Mouse (Mus musculus) left cerebral cortex, postnatal 36 days (tissue): ENCODE results near the gene Cpsf3. TPM values are rescaled to one million over a fixed set of nuclear protein-coding genes. Genes with fewer than 3 reads are reported as not detected.
A peak's percentile ranks its signal among the peaks of the same experiment; 100 is the strongest.

Experiments
- DNase-seq, 2 experiments: peaks; one replicate each; pipeline ENCODE4 v3.0.0; 2021 to 2022; ENCODE audit warnings: low spot score in 2 of 2, mixed read lengths in 1 of 2
- intact Hi-C: fragments of 180-260 bp; cut with DNase I; formaldehyde crosslinking; loops from one replicate; pipeline ENCODE4 v1.15.1; 2025
- total RNA-seq, 2 experiments: library from RNA; stranded (reverse); gene quantifications; 2 replicates each; pipeline ENCODE4 v1.2.3; 2021

Gene Cpsf3
- total RNA-seq: 10 to 100 TPM; 42.2 to 47.4 TPM

GRCm38 (mm10) chr12:21284761-21285441, at the start of gene Cpsf3:
TSS of gene Cpsf3 (plus strand) at chr12:21285391.
- intact Hi-C loops: loop anchor here (10.0 kb wide), 1 partner anchor 170 kb away; no protein-coding TSS in a partner anchor
- DNase-seq: no peak

- no peak for DNase-seq
These were observed 43.2 kb upstream of the Cpsf3 start for GRCm38 (mm10) chr12:21241965-21242364.

DNA sequence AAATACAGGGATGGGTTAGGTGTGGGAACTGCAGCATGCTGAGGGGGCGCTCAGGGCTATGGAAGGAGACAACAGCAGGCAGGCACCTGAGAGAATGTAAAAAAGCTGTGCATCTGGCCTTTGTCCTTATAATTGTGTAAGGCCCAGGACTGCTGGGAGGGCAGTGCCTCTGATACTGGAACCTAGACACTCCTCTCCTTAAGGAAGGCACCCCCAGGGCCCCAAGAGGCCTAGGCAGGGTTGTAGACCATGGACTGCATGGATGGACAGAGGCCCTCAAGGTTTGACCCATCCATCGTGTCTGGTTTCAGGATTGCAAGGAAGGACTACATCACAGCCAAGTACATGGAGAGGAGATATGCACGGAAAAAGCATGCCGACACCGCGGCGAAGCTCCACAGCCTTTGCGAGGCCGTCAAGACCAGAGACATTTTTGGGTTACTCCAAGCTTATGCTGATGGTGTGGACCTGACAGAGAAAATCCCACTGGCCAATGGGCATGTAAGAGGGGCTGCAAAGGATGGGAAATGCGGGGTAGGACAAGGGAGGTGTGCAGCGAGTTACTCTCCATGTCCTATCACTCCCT, 40.7 kb upstream of the Cpsf3 start:
- no peak for DNase-seq
- intact Hi-C loops: no loop called here

More at GRCm38 (mm10) chr12:21241965-21242364, 43.2 kb upstream of the Cpsf3 start:
- intact Hi-C loops: no loop called here

GRCm38 (mm10) chr12:21247711-21248392, 37.3 kb upstream of the Cpsf3 start:
- DNase-seq: no peak
- intact Hi-C loops: no loop called here

DNA sequence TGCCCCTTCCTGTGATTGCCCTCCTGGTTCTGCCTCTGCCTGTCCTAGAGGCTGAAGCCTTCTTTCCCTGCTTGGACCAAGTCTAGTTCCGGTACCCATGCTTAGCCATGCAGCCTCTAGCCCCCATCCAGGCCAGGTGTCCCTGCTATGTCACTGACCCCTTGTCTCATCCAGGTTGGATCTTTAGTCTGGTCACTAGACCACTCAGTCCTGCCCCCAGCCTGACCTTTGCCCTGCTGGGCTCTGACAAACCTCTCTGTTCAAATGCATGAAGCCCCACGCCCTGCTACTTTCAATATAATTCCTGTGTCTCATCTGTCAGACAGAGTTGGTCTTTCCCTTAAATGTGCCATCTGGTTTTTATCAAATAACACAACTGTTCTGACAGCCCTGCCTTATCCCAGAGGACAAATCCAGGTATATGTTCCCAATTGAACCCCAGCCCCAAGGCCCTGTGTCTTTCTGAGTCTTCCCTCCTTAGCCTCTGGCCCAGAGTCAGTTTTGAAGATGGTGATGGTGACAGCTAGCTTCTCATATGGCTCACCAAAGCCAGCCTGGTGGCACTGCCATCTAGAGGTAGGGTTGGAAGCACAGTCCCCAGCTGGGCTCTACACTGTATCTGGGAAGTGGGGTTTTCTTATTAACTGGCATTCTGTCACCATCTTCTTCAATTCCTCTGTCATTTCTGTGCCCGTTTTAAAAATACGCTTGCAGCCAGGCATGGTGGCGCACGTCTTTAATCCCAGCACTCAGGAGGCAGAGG, 24.5 kb upstream of the Cpsf3 start:
- DNase-seq: no peak
- intact Hi-C loops: no loop called here

GRCm38 (mm10) chr12:21261521-21261920, 23.7 kb upstream of the Cpsf3 start:
- no peak for DNase-seq
- intact Hi-C loops: no loop called here

- intact Hi-C loops: no loop called here
- no peak for DNase-seq
These were observed 21.9 kb upstream of the Cpsf3 start for GRCm38 (mm10) chr12:21263256-21263655.

GRCm38 (mm10) chr12:21264241-21264640, 20.9 kb upstream of the Cpsf3 start:
- intact Hi-C loops: no loop called here
- DNase-seq: no peak

DNA sequence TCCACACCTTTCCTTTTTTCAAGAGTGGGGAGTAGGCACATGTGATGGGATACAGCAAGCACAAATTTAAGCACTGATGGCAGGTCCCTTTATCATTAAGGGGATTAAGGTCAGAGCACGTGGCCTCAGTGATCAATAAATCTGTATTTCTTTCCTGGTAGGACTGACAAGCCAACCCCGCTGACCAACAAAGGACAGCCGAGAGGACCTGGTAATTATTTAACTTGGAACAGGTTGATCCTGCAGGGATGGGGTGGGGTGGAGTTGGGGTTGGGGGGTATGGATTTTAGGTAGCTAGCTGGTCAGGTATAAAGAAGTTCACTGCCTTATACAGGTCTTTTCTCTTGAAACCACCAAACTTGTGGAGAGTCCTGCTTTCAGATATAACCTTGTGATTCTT, 20.2 kb upstream of the Cpsf3 start:
- intact Hi-C loops: no loop called here
- no peak for DNase-seq

- no peak for DNase-seq
- intact Hi-C loops: no loop called here
These were observed 19.7 kb upstream of the Cpsf3 start for GRCm38 (mm10) chr12:21265501-21265900.

DNA sequence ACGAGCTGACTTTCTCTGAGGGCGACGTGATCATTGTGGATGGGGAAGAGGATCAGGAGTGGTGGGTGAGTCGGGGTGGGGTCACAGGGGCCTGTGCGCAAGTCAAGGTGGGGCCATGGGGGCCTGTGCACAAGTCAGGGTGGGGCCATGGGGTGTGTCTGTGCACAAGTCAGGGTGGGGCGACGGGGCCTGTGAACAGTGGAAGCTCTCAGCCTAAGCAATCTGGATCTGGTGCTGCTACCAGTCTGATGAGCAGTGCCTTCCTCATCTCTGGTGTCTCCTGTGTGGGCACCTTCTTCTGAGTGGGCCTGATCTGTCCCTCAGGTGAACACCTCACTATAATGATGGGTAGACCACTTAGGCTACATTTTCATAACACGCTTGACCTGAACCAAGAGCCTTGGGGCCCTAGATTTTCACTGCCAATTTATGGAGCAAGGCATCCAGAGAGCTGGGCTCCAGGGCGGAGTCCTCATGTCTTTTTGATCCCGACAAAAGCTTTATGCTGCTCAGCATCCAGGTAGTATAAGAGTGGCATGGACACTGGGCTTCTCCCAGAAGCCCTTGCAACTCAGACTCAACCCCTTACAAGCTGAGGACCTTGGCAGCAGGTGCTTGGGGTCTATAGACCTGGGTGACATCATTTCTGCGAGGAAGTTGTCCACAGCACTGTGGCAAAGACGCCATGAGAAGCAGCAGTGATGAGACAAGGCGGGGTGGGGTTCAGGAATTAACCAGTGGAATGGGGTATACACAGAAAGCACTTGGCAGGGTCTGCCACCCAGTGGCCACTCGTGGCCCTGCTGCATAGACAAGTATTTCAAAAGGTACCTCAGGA, 19.0 kb upstream of the Cpsf3 start:
- intact Hi-C loops: no loop called here
- DNase-seq: peak; percentile 58

DNA sequence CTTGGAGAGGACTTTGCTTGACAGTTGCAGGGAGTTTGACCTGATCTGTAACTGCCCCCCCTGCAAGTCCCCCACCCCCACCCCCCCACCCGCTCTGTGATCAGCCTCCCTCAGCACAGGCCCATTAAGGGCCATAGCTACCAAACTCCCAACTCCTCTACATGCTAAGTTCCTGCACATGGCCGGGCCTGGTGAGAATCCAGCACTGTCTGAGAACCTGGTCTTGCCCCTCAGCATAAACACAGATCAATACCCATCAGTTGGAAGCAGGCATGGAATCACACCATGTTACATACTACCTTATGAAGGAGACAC, 18.4 kb upstream of the Cpsf3 start:
- DNase-seq: no peak
- intact Hi-C loops: no loop called here

GRCm38 (mm10) chr12:21268083-21268616, 17.0 kb upstream of the Cpsf3 start:
- intact Hi-C loops: no loop called here
- no peak for DNase-seq

GRCm38 (mm10) chr12:21274446-21274845, 10.7 kb upstream of the Cpsf3 start:
- intact Hi-C loops: no loop called here
- no peak for DNase-seq

- no peak for DNase-seq
- intact Hi-C loops: no loop called here
These were observed 7.8 kb upstream of the Cpsf3 start for GRCm38 (mm10) chr12:21277352-21277864.

DNA sequence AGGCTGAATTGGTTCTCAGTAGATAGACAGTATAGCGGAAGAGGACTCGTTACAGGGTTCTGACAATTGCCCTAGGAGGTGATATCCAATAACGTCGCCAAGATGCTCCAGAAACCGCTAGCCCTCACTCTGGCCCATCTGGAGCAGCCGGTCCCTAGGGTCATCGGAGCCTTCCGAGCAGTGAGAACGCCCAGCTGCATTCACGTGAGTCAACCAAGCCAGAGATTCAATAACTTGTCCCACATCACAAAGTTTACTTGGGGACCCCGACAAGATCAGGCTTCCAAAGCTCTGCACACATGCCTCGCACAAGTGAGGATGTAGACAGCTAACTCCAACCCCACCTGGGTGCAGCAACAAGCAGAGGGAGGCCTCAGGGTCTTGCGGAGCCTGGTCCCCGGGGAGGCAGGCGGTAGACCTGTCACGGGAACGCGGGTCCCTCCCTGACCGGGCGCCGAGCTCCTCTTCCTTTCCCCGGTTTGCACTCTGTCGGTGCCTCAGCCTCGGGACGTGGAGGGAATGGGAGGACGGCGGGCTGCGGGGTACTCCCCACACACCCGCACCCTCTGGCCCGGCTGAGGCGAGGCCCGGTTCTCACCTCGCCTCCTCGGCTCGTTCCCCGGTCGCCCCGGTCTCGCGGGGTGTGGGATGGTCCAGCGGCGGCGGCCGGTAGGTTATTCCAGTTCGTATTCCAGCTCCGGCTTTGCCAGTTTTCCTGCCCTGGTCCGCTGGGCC, 484 bp downstream of the Cpsf3 start:
- no peak for DNase-seq
- intact Hi-C loops: loop anchor here (2.0 to 10.0 kb wide), 2 partner anchors 31 to 171 kb away; partner anchors contain the start of gene Iah1

- DNase-seq: peak; percentile 99
- intact Hi-C loops: loop anchor here (2.0 to 10.0 kb wide), 2 partner anchors 31 to 171 kb away; partner anchors contain the start of gene Iah1
These were observed 1.0 kb downstream of the Cpsf3 start, which contains the start of gene Itgb1bp1 for GRCm38 (mm10) chr12:21286243-21286622. TSS of gene Itgb1bp1 (minus strand) at chr12:21286284.
